Mouse (Mus musculus): Measurements from ENCODE around the gene Gpc5. TPM values are rescaled to one million over a fixed set of nuclear protein-coding genes. Genes with fewer than 3 reads are reported as not detected.

Gpc5 gene
- polyA plus RNA-seq, 1 experiment from 2014 or later: 0.05 TPM

GRCm38 (mm10) chr14:115365320-115365935, 273.4 kb downstream of the Gpc5 start:
- ATAC-seq (ENCODE audit: low read depth): no peak
- Histone ChIP-seq H3K27ac (ENCODE audit: low read length) (no peak overlapping the region), H3K4me2 (ENCODE audit: low read depth, low read length) (no peak overlapping the region), H3K9ac (ENCODE audit: low read depth, low read length) (no peak overlapping the region), H3K27me3 (ENCODE audit: control insufficient read depth, insufficient read depth, low read depth, low read length) (no peaks in the 10 kb centered on the region), H3K9me3 (replicated peaks; ENCODE audit: control insufficient read depth, low read length) (no peaks in the 10 kb centered on the region), H3K4me3 (ENCODE audit: low read depth, low read length) (no peak overlapping the region), H3K4me1 (ENCODE audit: control insufficient read depth, low read depth, low read length) (no peaks in the 10 kb centered on the region), H3K36me3 (ENCODE audit: control insufficient read depth, insufficient read depth) (no peaks in the 10 kb centered on the region)
- WGBS (ENCODE audit: insufficient replicate concordance): 51% methylated on average over 3 of the region's 3 CpGs

- WGBS (ENCODE audit: insufficient replicate concordance): 69% methylated on average over 15 of the region's 15 CpGs
- ATAC-seq (ENCODE audit: low read depth): no peak
- H3K36me3 ChIP-seq (ENCODE audit: control insufficient read depth, insufficient read depth): no peaks in the 10 kb centered on the region
- H3K27ac ChIP-seq (ENCODE audit: low read length): no peak overlapping the region
- no peaks in the 10 kb centered on the region for H3K9me3 ChIP-seq (replicated peaks; ENCODE audit: control insufficient read depth, low read length)
- H3K4me2 ChIP-seq (ENCODE audit: low read depth, low read length): no peak overlapping the region
- H3K4me1 ChIP-seq (ENCODE audit: control insufficient read depth, low read depth, low read length): no peaks in the 10 kb centered on the region
- no peak overlapping the region for H3K9ac ChIP-seq (ENCODE audit: low read depth, low read length)
- H3K27me3 ChIP-seq (ENCODE audit: control insufficient read depth, insufficient read depth, low read depth, low read length): no peaks in the 10 kb centered on the region
- H3K4me3 ChIP-seq (ENCODE audit: low read depth, low read length): no peak overlapping the region
These were observed 277.7 kb downstream of the Gpc5 start for GRCm38 (mm10) chr14:115369611-115370167.

DNA sequence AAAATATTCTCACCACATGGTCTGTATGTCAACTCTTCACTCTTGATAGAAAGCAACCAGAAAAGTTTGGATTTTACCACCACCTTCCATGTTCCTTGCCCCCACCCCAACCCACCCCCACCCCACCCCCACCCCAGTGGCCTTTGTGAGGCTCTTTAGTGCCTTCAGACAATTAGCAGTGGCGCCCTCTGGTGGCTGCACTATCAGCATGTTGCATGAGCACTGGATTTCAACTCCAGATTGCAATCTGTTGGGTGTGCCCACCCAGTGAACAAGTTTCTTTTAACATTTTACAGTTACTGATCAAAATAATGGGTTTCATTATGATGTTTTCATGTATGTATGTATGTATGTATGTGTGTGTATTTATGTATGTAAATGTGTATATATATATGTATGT, 279.1 kb downstream of the Gpc5 start:
- H3K27ac ChIP-seq (ENCODE audit: low read length): no peak overlapping the region
- H3K9me3 ChIP-seq (replicated peaks; ENCODE audit: control insufficient read depth, low read length): no peaks in the 10 kb centered on the region
- H3K4me3 ChIP-seq (ENCODE audit: low read depth, low read length): no peak overlapping the region
- no peaks in the 10 kb centered on the region for H3K27me3 ChIP-seq (ENCODE audit: control insufficient read depth, insufficient read depth, low read depth, low read length)
- no peak for ATAC-seq (ENCODE audit: low read depth)
- H3K4me1 ChIP-seq (ENCODE audit: control insufficient read depth, low read depth, low read length): no peaks in the 10 kb centered on the region
- no peaks in the 10 kb centered on the region for H3K36me3 ChIP-seq (ENCODE audit: control insufficient read depth, insufficient read depth)
- H3K4me2 ChIP-seq (ENCODE audit: low read depth, low read length): no peak overlapping the region
- 5% methylated on average over 1 of the region's 1 CpGs for WGBS (ENCODE audit: insufficient replicate concordance)
- H3K9ac ChIP-seq (ENCODE audit: low read depth, low read length): no peak overlapping the region

GRCm38 (mm10) chr14:115391831-115392230, 299.8 kb downstream of the Gpc5 start:
- 36% methylated on average over 3 of the region's 3 CpGs for WGBS (ENCODE audit: insufficient replicate concordance)
- no peak for ATAC-seq (ENCODE audit: low read depth)
- Histone ChIP-seq H3K4me3 (ENCODE audit: low read depth, low read length) (no peak overlapping the region), H3K4me1 (ENCODE audit: control insufficient read depth, low read depth, low read length) (no peaks in the 10 kb centered on the region), H3K27ac (ENCODE audit: low read length) (no peak overlapping the region), H3K27me3 (ENCODE audit: control insufficient read depth, insufficient read depth, low read depth, low read length) (no peaks in the 10 kb centered on the region), H3K4me2 (ENCODE audit: low read depth, low read length) (no peak overlapping the region), H3K36me3 (ENCODE audit: control insufficient read depth, insufficient read depth) (no peaks in the 10 kb centered on the region), H3K9ac (ENCODE audit: low read depth, low read length) (no peak overlapping the region), H3K9me3 (replicated peaks; ENCODE audit: control insufficient read depth, low read length) (no peaks in the 10 kb centered on the region)

- no peaks in the 10 kb centered on the region for H3K36me3 ChIP-seq (ENCODE audit: control insufficient read depth, insufficient read depth)
- no peak overlapping the region for H3K27ac ChIP-seq (ENCODE audit: low read length)
- ATAC-seq (ENCODE audit: low read depth): no peak
- WGBS (ENCODE audit: insufficient replicate concordance): 41% methylated on average over 14 of the region's 14 CpGs
- no peaks in the 10 kb centered on the region for H3K27me3 ChIP-seq (ENCODE audit: control insufficient read depth, insufficient read depth, low read depth, low read length)
- H3K4me1 ChIP-seq (ENCODE audit: control insufficient read depth, low read depth, low read length): no peaks in the 10 kb centered on the region
- no peak overlapping the region for H3K4me2 ChIP-seq (ENCODE audit: low read depth, low read length)
- H3K4me3 ChIP-seq (ENCODE audit: low read depth, low read length): no peak overlapping the region
- no peak overlapping the region for H3K9ac ChIP-seq (ENCODE audit: low read depth, low read length)
- no peaks in the 10 kb centered on the region for H3K9me3 ChIP-seq (replicated peaks; ENCODE audit: control insufficient read depth, low read length)
These were observed 301.0 kb downstream of the Gpc5 start for GRCm38 (mm10) chr14:115392894-115393524.

- Histone ChIP-seq H3K9me3 (replicated peaks; ENCODE audit: control insufficient read depth, low read length) (no peaks in the 10 kb centered on the region), H3K36me3 (ENCODE audit: control insufficient read depth, insufficient read depth) (no peaks in the 10 kb centered on the region), H3K4me2 (ENCODE audit: low read depth, low read length) (no peak overlapping the region), H3K9ac (ENCODE audit: low read depth, low read length) (no peak overlapping the region), H3K4me1 (ENCODE audit: control insufficient read depth, low read depth, low read length) (no peaks in the 10 kb centered on the region), H3K27me3 (ENCODE audit: control insufficient read depth, insufficient read depth, low read depth, low read length) (no peaks in the 10 kb centered on the region), H3K27ac (ENCODE audit: low read length) (no peak overlapping the region), H3K4me3 (ENCODE audit: low read depth, low read length) (no peak overlapping the region)
- WGBS (ENCODE audit: insufficient replicate concordance): 49% methylated on average over 5 of the region's 5 CpGs
- no peak for ATAC-seq (ENCODE audit: low read depth)
These were observed 314.6 kb downstream of the Gpc5 start for GRCm38 (mm10) chr14:115406596-115406995.

- Histone ChIP-seq H3K4me1 (ENCODE audit: control insufficient read depth, low read depth, low read length) (no peaks in the 10 kb centered on the region), H3K9me3 (replicated peaks; ENCODE audit: control insufficient read depth, low read length) (no peaks in the 10 kb centered on the region), H3K9ac (ENCODE audit: low read depth, low read length) (no peak overlapping the region), H3K4me3 (ENCODE audit: low read depth, low read length) (no peak overlapping the region), H3K36me3 (ENCODE audit: control insufficient read depth, insufficient read depth) (no peaks in the 10 kb centered on the region), H3K4me2 (ENCODE audit: low read depth, low read length) (no peak overlapping the region), H3K27ac (ENCODE audit: low read length) (no peak overlapping the region), H3K27me3 (ENCODE audit: control insufficient read depth, insufficient read depth, low read depth, low read length) (no peaks in the 10 kb centered on the region)
- WGBS (ENCODE audit: insufficient replicate concordance): 39% methylated on average over 2 of the region's 2 CpGs
- no peak for ATAC-seq (ENCODE audit: low read depth)
These were observed 315.4 kb downstream of the Gpc5 start for GRCm38 (mm10) chr14:115407309-115407930.

- 55% methylated on average over 1 of the region's 1 CpGs for WGBS (ENCODE audit: insufficient replicate concordance)
- Histone ChIP-seq H3K27ac (ENCODE audit: low read length) (no peak overlapping the region), H3K4me2 (ENCODE audit: low read depth, low read length) (no peak overlapping the region), H3K9me3 (replicated peaks; ENCODE audit: control insufficient read depth, low read length) (no peaks in the 10 kb centered on the region), H3K9ac (ENCODE audit: low read depth, low read length) (no peak overlapping the region), H3K4me1 (ENCODE audit: control insufficient read depth, low read depth, low read length) (no peaks in the 10 kb centered on the region), H3K4me3 (ENCODE audit: low read depth, low read length) (no peak overlapping the region), H3K36me3 (ENCODE audit: control insufficient read depth, insufficient read depth) (no peaks in the 10 kb centered on the region), H3K27me3 (ENCODE audit: control insufficient read depth, insufficient read depth, low read depth, low read length) (no peaks in the 10 kb centered on the region)
- ATAC-seq (ENCODE audit: low read depth): no peak
These were observed 318.9 kb downstream of the Gpc5 start for GRCm38 (mm10) chr14:115410881-115411280.

Measured in liver, embryonic 16.5 days (tissue).